18 mouse cellular contexts compared by ENCODE assay signal in genomic region chr15:79947681-79948080, GRCm38 (mm10). TPM values are rescaled to one million over a fixed set of nuclear protein-coding genes. Genes with fewer than 3 reads are reported as not detected.
A peak's percentile ranks its signal among the peaks of the same experiment; 100 is the strongest.
DNase-seq lines count a peak whose midpoint lies in the region; ATAC-seq lines count a peak whose summit lies in the region.
"Had no signal": no experiment of that assay in that cellular context is flagged by ENCODE, and none has a peak within 500 bp of the region (broad histone marks: within the 10 kb centered on the region; RNA-seq: fewer than 3 reads in every experiment).

No protein-coding gene starts in this region.

- no peak overlapping the region for H3K4me3 ChIP-seq in heart, embryonic 11.5 days (ENCODE audit: low read depth, low read length)
- H3K4me3 ChIP-seq in midbrain, embryonic 11.5 days (ENCODE audit: low read depth, low read length): no peak overlapping the region
- H3K4me3 ChIP-seq in midbrain, embryonic 15.5 days: no peak overlapping the region
- H3K4me3 ChIP-seq: embryonic facial prominence, embryonic 12.5 days; layer of hippocampus, adult 2 months; liver, embryonic 12.5 days; neural tube, embryonic 15.5 days had no signal

- 0 out of 2 replicates have a peak overlapping the region, but pooled peaks have one; percentile 22 for H3K9ac ChIP-seq in heart, embryonic 11.5 days (ENCODE audit: low read depth, low read length)
- no peak overlapping the region for H3K9ac ChIP-seq in midbrain, embryonic 11.5 days (ENCODE audit: low read length)
- H3K9ac ChIP-seq in midbrain, embryonic 15.5 days: no peak overlapping the region
- H3K9ac ChIP-seq: embryonic facial prominence, embryonic 12.5 days; liver, embryonic 12.5 days; neural tube, embryonic 15.5 days had no signal

- H3K36me3 ChIP-seq in heart, embryonic 11.5 days (ENCODE audit: control insufficient read depth, insufficient read depth, low read length): no peaks in the 10 kb centered on the region
- H3K36me3 ChIP-seq in midbrain, embryonic 11.5 days (ENCODE audit: control insufficient read depth, insufficient read depth, low read length): no peaks in the 10 kb centered on the region
- no peaks in the 10 kb centered on the region for H3K36me3 ChIP-seq in midbrain, embryonic 15.5 days (replicated peaks)
- H3K36me3 ChIP-seq: embryonic facial prominence, embryonic 12.5 days; liver, embryonic 12.5 days; neural tube, embryonic 15.5 days had no signal

- WGBS in heart, embryonic 11.5 days (ENCODE audit: insufficient replicate concordance): 62% methylated on average over 6 of the region's 6 CpGs
- 72% methylated on average over 6 of the region's 6 CpGs for WGBS in midbrain, embryonic 11.5 days
- 67% methylated on average over 6 of the region's 6 CpGs for WGBS in midbrain, embryonic 15.5 days

- ATAC-seq in heart, embryonic 11.5 days (replicated peaks; ENCODE audit: insufficient number of reproducible peaks, low FRiP score, low TSS enrichment): no peak
- ATAC-seq in midbrain, embryonic 11.5 days (ENCODE audit: low FRiP score): no peak
- ATAC-seq in midbrain, embryonic 15.5 days (replicated peaks): no peak
- ATAC-seq: activated CD4-positive, CD25-positive, alpha-beta regulatory T cell, adult 4 months; forebrain, embryonic 16.5 days; liver, embryonic 12.5 days; Patski had no signal

- DNase-seq in heart, adult 9 months (ENCODE audit: low spot score in 2 of 2): no peak
- DNase-seq in midbrain, embryonic 11.5 days (ENCODE audit: low spot score, missing footprints): peak; percentile 83
- peak; percentile 52 for DNase-seq in induced T-regulatory cell, adult 2 months (ENCODE audit: low read depth)
- DNase-seq in layer of hippocampus, postnatal 25 days (ENCODE audit: extremely low spot score in 1 of 2, low spot score in 1 of 2): no peak
- no peak for DNase-seq in urinary bladder, postnatal 10 days (ENCODE audit: low spot score)
- DNase-seq: adrenal gland, postnatal 14 days; kidney, postnatal 10 days; left cerebral cortex, postnatal 4 days; lung, postnatal 14 days had no signal

- H3K27me3 ChIP-seq in heart, embryonic 11.5 days (ENCODE audit: control insufficient read depth, insufficient read depth, low read length): peaks cover 5% of the 10 kb centered on the region; the same call in 1 of the 2 replicates
- no peaks in the 10 kb centered on the region for H3K27me3 ChIP-seq in midbrain, embryonic 11.5 days (ENCODE audit: control insufficient read depth, insufficient read depth, low read length)
- H3K27me3 ChIP-seq in midbrain, embryonic 15.5 days (replicated peaks): no peaks in the 10 kb centered on the region; the same call in 1 of the 2 replicates
- H3K27me3 ChIP-seq: embryonic facial prominence, embryonic 12.5 days; Patski had no signal

- H3K4me2 ChIP-seq in heart, embryonic 11.5 days: no peak overlapping the region
- no peak overlapping the region for H3K4me2 ChIP-seq in midbrain, embryonic 11.5 days
- H3K4me2 ChIP-seq in midbrain, embryonic 15.5 days: no peak overlapping the region
- H3K4me2 ChIP-seq: embryonic facial prominence, embryonic 12.5 days; liver, embryonic 12.5 days; neural tube, embryonic 15.5 days had no signal

- H3K27ac ChIP-seq in heart, embryonic 11.5 days (ENCODE audit: low read depth, low read length): no peak overlapping the region
- H3K27ac ChIP-seq in midbrain, embryonic 11.5 days (ENCODE audit: low read depth, low read length): no peak overlapping the region
- no peak overlapping the region for H3K27ac ChIP-seq in midbrain, embryonic 15.5 days
- H3K27ac ChIP-seq: embryonic facial prominence, embryonic 12.5 days; layer of hippocampus, adult 2 months; liver, embryonic 12.5 days; neural tube, embryonic 15.5 days had no signal

- H3K4me1 ChIP-seq in heart, embryonic 11.5 days (ENCODE audit: control insufficient read depth, insufficient read depth, low read length): peaks cover 33% of the 10 kb centered on the region
- peaks cover 13% of the 10 kb centered on the region for H3K4me1 ChIP-seq in midbrain, embryonic 11.5 days (ENCODE audit: control insufficient read depth, insufficient read depth, low read length)
- peaks cover 26% of the 10 kb centered on the region for H3K4me1 ChIP-seq in midbrain, embryonic 15.5 days

- H3K9me3 ChIP-seq in heart, embryonic 11.5 days (replicated peaks; ENCODE audit: control insufficient read depth, low read length): no peaks in the 10 kb centered on the region
- no peaks in the 10 kb centered on the region for H3K9me3 ChIP-seq in midbrain, embryonic 11.5 days (ENCODE audit: control insufficient read depth, low read length)
- H3K9me3 ChIP-seq in midbrain, embryonic 15.5 days: no peaks in the 10 kb centered on the region
- H3K9me3 ChIP-seq: liver, embryonic 12.5 days; neural tube, embryonic 15.5 days had no signal

RNA-seq across cellular contexts. Expression of gene Cbx7, which starts 23.2 kb away (rescaled TPM):
- polyA plus RNA-seq in heart, embryonic 11.5 days (2014; fragmentation: Nextera tagmentation; extraction: Ambion mirVana): 0.72 and 1.1 TPM in 2 replicates
- polyA plus RNA-seq in midbrain, embryonic 11.5 days (2014; fragmentation: Nextera tagmentation; extraction: Ambion mirVana): 1.4 and 1.9 TPM in 2 replicates
- polyA plus RNA-seq in midbrain, embryonic 15.5 days (2015; fragmentation: Nextera tagmentation; extraction: Ambion mirVana): 4.7 and 5.8 TPM in 2 replicates
- total RNA-seq in layer of hippocampus, postnatal 25 days (2021): 10 to 100 TPM; 32.1 to 35.7 TPM

RNA-seq across cellular contexts. Expression of gene Apobec3, which starts 56.2 kb away (rescaled TPM):
- 9.5 and 12.0 TPM in 2 replicates for polyA plus RNA-seq in heart, embryonic 11.5 days (2014; fragmentation: Nextera tagmentation; extraction: Ambion mirVana)
- 5.5 and 6.0 TPM in 2 replicates for polyA plus RNA-seq in midbrain, embryonic 11.5 days (2014; fragmentation: Nextera tagmentation; extraction: Ambion mirVana)
- polyA plus RNA-seq in midbrain, embryonic 15.5 days (2015; fragmentation: Nextera tagmentation; extraction: Ambion mirVana): 3.5 and 4.0 TPM in 2 replicates
- 1 to 10 TPM; 3.7 to 5.0 TPM for total RNA-seq in layer of hippocampus, postnatal 25 days (2021)

Comparison
In these comparisons a context has a peak if more than half of its experiments do, and no peak if none do; other contexts are left out.
1. DNase-seq: peak in midbrain, embryonic 11.5 days (single experiment) and induced T-regulatory cell, adult 2 months (single experiment); none in heart, adult 9 months (0 of 2), layer of hippocampus, postnatal 25 days (0 of 2) and urinary bladder, postnatal 10 days (single experiment).